Mouse (Mus musculus): Measurements from ENCODE around the gene Jag2. TPM values are rescaled to one million over a fixed set of nuclear protein-coding genes. Genes with fewer than 3 reads are reported as not detected.
A peak's percentile ranks its signal among the peaks of the same experiment; 100 is the strongest.

Gene Jag2
- polyA plus RNA-seq, 1 experiment, result 51.8 TPM

DNA sequence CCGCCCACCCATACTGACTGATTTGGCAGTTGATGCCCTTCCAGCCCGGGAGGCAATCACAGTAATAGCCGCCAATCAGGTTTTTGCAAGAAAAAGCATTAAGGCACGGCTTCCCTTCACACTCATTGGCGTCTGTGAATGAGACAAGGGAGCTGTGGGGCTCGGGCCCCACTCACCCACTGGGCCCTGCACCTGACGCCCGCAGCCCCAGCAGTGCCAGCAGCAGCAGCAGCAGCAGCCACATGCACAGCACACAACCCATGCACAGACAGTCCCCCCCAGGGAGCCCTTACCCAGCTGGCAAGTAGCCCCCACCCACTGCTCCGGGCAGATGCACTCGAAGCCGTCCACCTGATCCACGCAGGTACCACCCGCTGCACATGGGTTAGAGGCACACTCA, 14.0 kb downstream of the Jag2 start:
- TF ChIP-seq MYOD1 (IDR thresholded peaks at IDR 0.05; ENCODE audit: control insufficient read depth in 1 of 3, insufficient read length in 2 of 3, low read depth in 2 of 3) (no peak), POLR2A (IDR thresholded peaks at IDR 0.05; ENCODE audit: insufficient read length, low read depth) (no peak), MAX (IDR thresholded peaks at IDR 0.05; ENCODE audit: low read depth) (no peak), E2F4 (IDR thresholded peaks at IDR 0.05; ENCODE audit: insufficient read depth) (no peak), CEBPB (IDR thresholded peaks at IDR 0.05; ENCODE audit: insufficient read depth, poor library complexity, severe bottlenecking) (no peak), SRF (IDR thresholded peaks at IDR 0.05; ENCODE audit: control insufficient read depth, insufficient read length, low read depth) (no peak), MYOG (IDR thresholded peaks at IDR 0.05; ENCODE audit: control insufficient read depth in 1 of 3, insufficient read depth in 1 of 3, insufficient read length in 2 of 3, low read depth in 2 of 3) (no peak), TCF12 (IDR thresholded peaks at IDR 0.05; ENCODE audit: insufficient read depth, poor library complexity, severe bottlenecking) (no peak), POLR2AphosphoS2 (IDR thresholded peaks at IDR 0.05; ENCODE audit: insufficient read length, low read depth) (no peak), REST (IDR thresholded peaks at IDR 0.05; ENCODE audit: insufficient read depth, insufficient read length) (no peak), TCF3 (IDR thresholded peaks at IDR 0.05; ENCODE audit: insufficient read length, low read depth) (no peak), USF1 (IDR thresholded peaks at IDR 0.05; ENCODE audit: low read depth) (no peak)
- Histone ChIP-seq H3K36me3 (ENCODE audit: control insufficient read depth, insufficient read depth) (no peaks in the 10 kb centered on the region), H3K4me3 (no peak overlapping the region), H3ac (ENCODE audit: control insufficient read depth, insufficient read length) (no peak overlapping the region), H3K4me2 (ENCODE audit: low read depth) (no peak overlapping the region), H3K79me2 (ENCODE audit: control insufficient read depth, insufficient read depth) (no peaks in the 10 kb centered on the region), H3K27me3 (ENCODE audit: control insufficient read depth, insufficient read depth, insufficient read length) (no peaks in the 10 kb centered on the region)

DNA sequence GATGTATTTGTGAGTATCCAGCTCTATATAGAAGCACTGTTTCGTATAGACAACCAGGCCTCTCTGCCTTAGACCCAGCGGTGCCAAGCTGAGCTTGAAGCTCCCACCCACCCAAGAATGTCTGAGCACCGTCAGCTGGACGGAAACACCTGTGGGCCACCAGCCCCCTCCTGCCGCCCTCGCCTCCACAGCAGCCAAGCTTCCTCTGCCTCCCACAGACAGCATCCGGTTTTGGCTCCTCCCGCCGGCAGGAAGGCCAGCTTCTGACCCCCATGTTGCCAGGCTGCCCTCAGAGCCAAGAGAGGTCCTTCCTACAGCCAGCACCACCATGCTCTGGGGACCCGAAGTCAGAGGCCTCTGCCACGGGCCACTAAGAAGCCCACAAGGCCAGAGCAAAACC, 15.0 kb downstream of the Jag2 start:
- Histone ChIP-seq H3K4me3 (no peak overlapping the region), H3ac (ENCODE audit: control insufficient read depth, insufficient read length) (no peak overlapping the region), H3K36me3 (ENCODE audit: control insufficient read depth, insufficient read depth) (no peaks in the 10 kb centered on the region), H3K79me2 (ENCODE audit: control insufficient read depth, insufficient read depth) (no peaks in the 10 kb centered on the region), H3K27me3 (ENCODE audit: control insufficient read depth, insufficient read depth, insufficient read length) (no peaks in the 10 kb centered on the region), H3K4me2 (ENCODE audit: low read depth) (no peak overlapping the region)
- no peak for TF ChIP-seq POLR2AphosphoS2 (IDR thresholded peaks at IDR 0.05; ENCODE audit: insufficient read length, low read depth)
- TF ChIP-seq SRF (IDR thresholded peaks at IDR 0.05; ENCODE audit: control insufficient read depth, insufficient read length, low read depth), result no peak
- no peak for TF ChIP-seq POLR2A (IDR thresholded peaks at IDR 0.05; ENCODE audit: insufficient read length, low read depth)
- TF ChIP-seq CEBPB (IDR thresholded peaks at IDR 0.05; ENCODE audit: insufficient read depth, poor library complexity, severe bottlenecking), result no peak
- TF ChIP-seq E2F4 (IDR thresholded peaks at IDR 0.05; ENCODE audit: insufficient read depth), result no peak
- no peak for TF ChIP-seq TCF3 (IDR thresholded peaks at IDR 0.05; ENCODE audit: insufficient read length, low read depth)
- no peak for TF ChIP-seq MYOD1 (IDR thresholded peaks at IDR 0.05; ENCODE audit: control insufficient read depth in 1 of 3, insufficient read length in 2 of 3, low read depth in 2 of 3)
- TF ChIP-seq MYOG (IDR thresholded peaks at IDR 0.05; ENCODE audit: control insufficient read depth in 1 of 3, insufficient read depth in 1 of 3, insufficient read length in 2 of 3, low read depth in 2 of 3), result no peak
- TF ChIP-seq TCF12 (IDR thresholded peaks at IDR 0.05; ENCODE audit: insufficient read depth, poor library complexity, severe bottlenecking), result no peak
- no peak for TF ChIP-seq MAX (IDR thresholded peaks at IDR 0.05; ENCODE audit: low read depth)
- TF ChIP-seq REST (IDR thresholded peaks at IDR 0.05; ENCODE audit: insufficient read depth, insufficient read length), result no peak
- no peak for TF ChIP-seq USF1 (IDR thresholded peaks at IDR 0.05; ENCODE audit: low read depth)

DNA sequence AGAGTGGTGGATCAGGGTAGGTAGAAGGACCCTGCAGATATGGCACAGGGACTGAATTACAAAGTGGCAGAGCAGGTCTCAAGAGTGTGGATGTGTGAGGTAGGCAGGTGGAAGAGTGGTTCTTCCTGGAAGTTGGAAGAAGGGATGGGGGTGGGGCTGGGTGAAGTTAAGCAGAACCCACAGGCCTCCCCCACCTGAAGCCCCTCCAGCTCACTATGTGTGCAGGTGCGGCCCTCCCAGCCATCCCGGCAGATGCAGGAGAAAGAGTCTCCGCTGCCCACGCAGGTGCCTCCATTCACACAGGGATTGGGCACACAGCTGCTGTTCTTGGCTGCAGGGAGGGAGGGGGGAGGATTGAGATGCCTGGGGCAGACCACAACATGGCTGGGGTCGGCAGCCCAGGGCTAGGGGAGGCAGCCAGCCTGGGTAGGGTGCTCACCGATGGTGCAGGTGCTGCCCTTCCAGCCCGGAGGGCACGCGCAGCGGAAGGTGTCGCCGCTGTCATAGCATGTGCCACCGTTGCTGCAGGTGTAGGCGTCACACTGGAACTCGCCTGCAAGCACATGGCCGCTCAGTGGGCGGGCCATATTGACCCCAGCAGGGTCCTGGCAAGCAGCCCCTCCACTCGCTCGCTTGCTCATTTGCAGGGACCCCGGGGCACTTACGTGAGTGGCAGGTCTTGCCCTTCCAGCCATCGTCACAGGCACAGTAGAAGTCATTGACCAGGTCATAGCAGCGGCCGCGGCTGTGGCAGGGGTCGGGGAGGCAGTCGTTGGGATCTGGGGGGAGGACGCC, 16.4 kb downstream of the Jag2 start:
- no peak for TF ChIP-seq MAX (IDR thresholded peaks at IDR 0.05; ENCODE audit: low read depth)
- TF ChIP-seq E2F4 (IDR thresholded peaks at IDR 0.05; ENCODE audit: insufficient read depth), result no peak
- TF ChIP-seq CEBPB (IDR thresholded peaks at IDR 0.05; ENCODE audit: insufficient read depth, poor library complexity, severe bottlenecking), result no peak
- TF ChIP-seq USF1 (IDR thresholded peaks at IDR 0.05; ENCODE audit: low read depth), result no peak
- no peak for TF ChIP-seq SRF (IDR thresholded peaks at IDR 0.05; ENCODE audit: control insufficient read depth, insufficient read length, low read depth)
- no peak for TF ChIP-seq POLR2A (IDR thresholded peaks at IDR 0.05; ENCODE audit: insufficient read length, low read depth)
- TF ChIP-seq TCF12 (IDR thresholded peaks at IDR 0.05; ENCODE audit: insufficient read depth, poor library complexity, severe bottlenecking), result no peak
- no peak for TF ChIP-seq MYOD1 (IDR thresholded peaks at IDR 0.05; ENCODE audit: control insufficient read depth in 1 of 3, insufficient read length in 2 of 3, low read depth in 2 of 3)
- peak in 1 of 3 experiments; percentile 1 for TF ChIP-seq MYOG (IDR thresholded peaks at IDR 0.05; ENCODE audit: control insufficient read depth in 1 of 3, insufficient read depth in 1 of 3, insufficient read length in 2 of 3, low read depth in 2 of 3)
- H3K27me3 ChIP-seq (ENCODE audit: control insufficient read depth, insufficient read depth, insufficient read length), result no peaks in the 10 kb centered on the region
- H3K36me3 ChIP-seq (ENCODE audit: control insufficient read depth, insufficient read depth), result no peaks in the 10 kb centered on the region

DNA sequence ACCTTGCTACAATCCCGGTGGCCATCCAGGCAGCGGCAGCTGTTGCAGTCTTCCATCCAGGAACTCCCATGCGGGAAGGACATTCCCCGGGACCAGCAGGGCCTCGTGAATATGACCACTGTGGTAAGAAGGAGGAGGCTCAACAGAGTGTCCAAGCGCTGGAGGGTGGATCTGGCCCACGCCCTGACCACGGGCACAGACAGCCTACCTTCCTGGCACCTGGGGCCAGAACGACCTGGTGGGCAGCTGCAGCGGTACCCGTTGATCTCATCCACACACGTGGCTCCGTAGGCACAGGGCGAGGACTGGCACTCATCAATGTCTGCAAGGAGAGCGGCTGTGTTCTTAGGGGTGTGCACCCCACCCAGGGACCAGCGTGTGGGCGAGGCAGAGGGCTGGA, 17.9 kb downstream of the Jag2 start:
- no peak for TF ChIP-seq POLR2AphosphoS2 (IDR thresholded peaks at IDR 0.05; ENCODE audit: insufficient read length, low read depth)
- peak in 1 of 3 experiments; percentile 3 for TF ChIP-seq MYOD1 (IDR thresholded peaks at IDR 0.05; ENCODE audit: control insufficient read depth in 1 of 3, insufficient read length in 2 of 3, low read depth in 2 of 3)
- H3K27me3 ChIP-seq (ENCODE audit: control insufficient read depth, insufficient read depth, insufficient read length), result no peaks in the 10 kb centered on the region
- H3K4me3 ChIP-seq, result no peak overlapping the region
- H3K79me2 ChIP-seq (ENCODE audit: control insufficient read depth, insufficient read depth), result no peaks in the 10 kb centered on the region
- no peak overlapping the region for H3ac ChIP-seq (ENCODE audit: control insufficient read depth, insufficient read length)
- no peak overlapping the region for H3K4me2 ChIP-seq (ENCODE audit: low read depth)
- no peaks in the 10 kb centered on the region for H3K36me3 ChIP-seq (ENCODE audit: control insufficient read depth, insufficient read depth)

More for the DNA sequence above, 16.4 kb downstream of the Jag2 start:
- Histone ChIP-seq H3ac (ENCODE audit: control insufficient read depth, insufficient read length) (no peak overlapping the region), H3K4me3 (no peak overlapping the region), H3K4me2 (ENCODE audit: low read depth) (no peak overlapping the region), H3K79me2 (ENCODE audit: control insufficient read depth, insufficient read depth) (no peaks in the 10 kb centered on the region)

DNA sequence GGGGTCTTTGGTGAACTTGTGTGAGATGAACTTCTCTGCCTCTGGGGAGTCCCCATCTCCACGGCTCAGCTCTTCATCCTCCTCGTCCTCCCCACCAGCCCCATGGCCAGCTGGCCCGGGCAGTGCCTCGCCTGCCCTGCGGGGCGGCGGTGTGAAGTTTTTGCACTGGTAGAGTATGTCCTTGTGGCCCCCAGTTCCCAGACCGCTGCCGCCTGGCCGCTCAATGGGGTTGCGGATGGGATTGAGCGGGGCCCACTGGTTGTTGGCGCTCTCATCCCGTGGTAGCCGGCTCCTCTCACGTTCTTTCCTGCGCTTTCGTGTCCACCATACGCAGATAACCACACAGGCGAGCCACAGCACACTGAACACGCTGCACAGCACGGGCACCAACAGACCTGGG, 20.6 kb downstream of the Jag2 start:
- Histone ChIP-seq H3ac (ENCODE audit: control insufficient read depth, insufficient read length) (no peak overlapping the region), H3K4me2 (ENCODE audit: low read depth) (no peak overlapping the region), H3K79me2 (ENCODE audit: control insufficient read depth, insufficient read depth) (no peaks in the 10 kb centered on the region), H3K36me3 (ENCODE audit: control insufficient read depth, insufficient read depth) (no peaks in the 10 kb centered on the region), H3K27me3 (ENCODE audit: control insufficient read depth, insufficient read depth, insufficient read length) (no peaks in the 10 kb centered on the region), H3K4me3 (no peak overlapping the region)
- TF ChIP-seq REST (IDR thresholded peaks at IDR 0.05; ENCODE audit: insufficient read depth, insufficient read length) (no peak), E2F4 (IDR thresholded peaks at IDR 0.05; ENCODE audit: insufficient read depth) (no peak), MAX (IDR thresholded peaks at IDR 0.05; ENCODE audit: low read depth) (no peak), POLR2A (IDR thresholded peaks at IDR 0.05; ENCODE audit: insufficient read length, low read depth) (no peak), MYOG (IDR thresholded peaks at IDR 0.05; ENCODE audit: control insufficient read depth in 1 of 3, insufficient read depth in 1 of 3, insufficient read length in 2 of 3, low read depth in 2 of 3) (no peak), TCF12 (IDR thresholded peaks at IDR 0.05; ENCODE audit: insufficient read depth, poor library complexity, severe bottlenecking) (no peak), MYOD1 (IDR thresholded peaks at IDR 0.05; ENCODE audit: control insufficient read depth in 1 of 3, insufficient read length in 2 of 3, low read depth in 2 of 3) (no peak), USF1 (IDR thresholded peaks at IDR 0.05; ENCODE audit: low read depth) (no peak), POLR2AphosphoS2 (IDR thresholded peaks at IDR 0.05; ENCODE audit: insufficient read length, low read depth) (no peak), SRF (IDR thresholded peaks at IDR 0.05; ENCODE audit: control insufficient read depth, insufficient read length, low read depth) (no peak), CEBPB (IDR thresholded peaks at IDR 0.05; ENCODE audit: insufficient read depth, poor library complexity, severe bottlenecking) (no peak), TCF3 (IDR thresholded peaks at IDR 0.05; ENCODE audit: insufficient read length, low read depth) (no peak)
